Mouse (Mus musculus): ENCODE measurements around the gene Cisd1.

- TF ChIP-seq CTCF (IDR thresholded peaks at IDR 0.05; ENCODE audit: extremely low read depth, insufficient read depth, low read length) (no peak), POLR2A (IDR thresholded peaks at IDR 0.05; ENCODE audit: extremely low read depth, insufficient read depth, low read length) (no peak)
These were observed 28.3 kb downstream of the Cisd1 start for GRCm38 (mm10) chr10:71316497-71316896.

Measured in cortical plate, adult 2 months (tissue).